Mouse (Mus musculus) embryonic fibroblast, embryonic 13.5 days (primary cell): ENCODE results near the gene Gyg.

Experiments
- CTCF ChIP-seq: IDR thresholded peaks from 2 replicates; pipeline ENCODE4 v1.5.1; 2011; ENCODE audit warnings: mild to moderate bottlenecking, control low read depth, low read length, moderate library complexity, borderline replicate concordance; ENCODE audit not compliant: insufficient read depth
- POLR2A ChIP-seq: IDR thresholded peaks from 2 replicates; pipeline ENCODE4 v1.6.1; 2011; ENCODE audit warnings: low read depth, mild to moderate bottlenecking, control low read depth, low read length, moderate library complexity

DNA sequence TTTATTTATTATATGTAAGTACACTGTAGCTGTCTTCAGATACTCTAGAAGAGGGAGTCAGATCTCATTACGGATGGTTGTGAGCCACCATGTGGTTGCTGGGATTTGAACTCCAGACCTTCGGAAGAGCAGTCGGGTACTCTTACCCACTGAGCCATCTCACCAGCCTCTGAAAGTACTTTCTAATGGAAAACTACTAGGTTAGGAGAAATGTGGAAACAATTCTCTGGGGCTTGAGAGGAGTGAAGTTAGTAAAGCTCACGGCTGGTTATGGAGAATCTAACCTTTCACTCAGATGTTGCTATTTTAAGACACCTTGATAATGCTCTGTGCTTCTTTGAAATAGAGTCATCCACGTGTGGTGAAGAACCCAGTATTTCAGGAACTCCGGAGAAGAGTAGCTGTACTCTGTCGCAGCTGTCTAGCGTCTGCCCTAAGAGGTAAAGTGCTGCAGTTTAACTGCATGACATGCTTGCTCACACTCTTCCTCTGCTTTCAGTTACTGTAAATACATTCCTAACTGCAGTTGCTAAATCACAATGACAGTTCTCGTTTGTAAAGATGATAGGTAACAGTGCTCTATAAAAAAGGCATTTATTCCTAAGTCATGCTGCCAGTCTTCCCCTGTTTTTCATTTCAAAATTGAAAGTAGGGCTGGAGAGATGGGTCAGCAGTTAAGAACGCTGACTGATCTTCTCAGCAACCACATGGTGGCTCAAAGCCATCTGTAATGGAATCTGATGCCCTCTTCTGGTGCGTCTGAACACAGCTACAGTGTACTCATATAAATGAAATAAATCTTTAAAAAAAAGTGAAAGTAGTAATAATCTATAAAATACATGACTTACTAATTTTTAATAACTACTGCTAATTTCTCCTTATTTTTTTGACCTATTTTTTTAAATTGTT is 78.7 kb downstream of the Gyg start:
- no peak for TF ChIP-seq CTCF
- TF ChIP-seq POLR2A = no peak
